Mouse (Mus musculus): ENCODE measurements around the gene Hspa1l.

GRCm38 (mm10) chr17:35005158-35005557 lies 32.7 kb downstream of the Hspa1l start:
- no peak for TF ChIP-seq POLR2A (IDR thresholded peaks at IDR 0.05; ENCODE audit: borderline replicate concordance, extremely low read depth, low read depth, low read length)
- no peak for TF ChIP-seq CTCF (IDR thresholded peaks at IDR 0.05; ENCODE audit: insufficient read depth, low read length)
